In genomic region chr16:31070358-31071133, GRCm38 (mm10) we compare ENCODE assay signal across 8 mouse cellular contexts. TPM values are rescaled to one million over a fixed set of nuclear protein-coding genes. Genes with fewer than 3 reads are reported as not detected.
DNase-seq lines count a peak whose midpoint lies in the region; ATAC-seq and TF ChIP-seq lines count a peak whose summit lies in the region.

No protein-coding gene starts in this region.

- TF ChIP-seq CTCF in bone marrow, adult 2 months (IDR thresholded peaks at IDR 0.05; ENCODE audit: control insufficient read depth, insufficient read depth, low read length): peak; percentile 93

- peak overlapping the region; percentile 36 for H3K4me2 ChIP-seq in embryonic facial prominence, embryonic 15.5 days (replicated peaks)
- peak overlapping the region; percentile 62 for H3K4me2 ChIP-seq in heart, embryonic 12.5 days
- H3K4me2 ChIP-seq in kidney, embryonic 16.5 days (replicated peaks; ENCODE audit: low read depth, low read length): peak overlapping the region; percentile 31

- WGBS in bone marrow, adult 2 months: 14% methylated on average over 21 of the region's 21 CpGs
- WGBS in embryonic facial prominence, embryonic 15.5 days: 15% methylated on average over 20 of the region's 21 CpGs
- 13% methylated on average over 21 of the region's 21 CpGs for WGBS in heart, embryonic 12.5 days
- 11% methylated on average over 19 of the region's 21 CpGs for WGBS in kidney, embryonic 16.5 days

- no peak overlapping the region for H3K27ac ChIP-seq in bone marrow, adult 2 months (ENCODE audit: control insufficient read depth, insufficient read depth, low read depth, low read length, poor library complexity)
- no peak overlapping the region for H3K27ac ChIP-seq in embryonic facial prominence, embryonic 15.5 days (replicated peaks)
- no peak overlapping the region for H3K27ac ChIP-seq in heart, embryonic 12.5 days (ENCODE audit: poor library complexity, severe bottlenecking)
- peak overlapping the region; percentile 49; the same call in 1 of the 2 replicates for H3K27ac ChIP-seq in kidney, embryonic 16.5 days (ENCODE audit: low read length)

- H3K36me3 ChIP-seq in embryonic facial prominence, embryonic 15.5 days: no peaks in the 10 kb centered on the region
- H3K36me3 ChIP-seq in heart, embryonic 12.5 days: peaks cover 3% of the 10 kb centered on the region; the same call in 1 of the 2 replicates
- no peaks in the 10 kb centered on the region for H3K36me3 ChIP-seq in kidney, embryonic 16.5 days (ENCODE audit: insufficient read depth, low read length)

- peaks cover 13% of the 10 kb centered on the region for H3K4me1 ChIP-seq in bone marrow, adult 2 months (ENCODE audit: control insufficient read depth, insufficient read depth, low read length)
- peaks cover 30% of the 10 kb centered on the region for H3K4me1 ChIP-seq in embryonic facial prominence, embryonic 15.5 days
- peaks cover 36% of the 10 kb centered on the region for H3K4me1 ChIP-seq in heart, embryonic 12.5 days (replicated peaks)
- H3K4me1 ChIP-seq in kidney, embryonic 16.5 days (ENCODE audit: insufficient read depth, low read length): peaks cover 21% of the 10 kb centered on the region

- H3K4me3 ChIP-seq in bone marrow, adult 2 months (replicated peaks; ENCODE audit: control insufficient read depth, low read depth, low read length): no peak overlapping the region
- no peak overlapping the region for H3K4me3 ChIP-seq in embryonic facial prominence, embryonic 15.5 days (replicated peaks)
- peak overlapping the region; percentile 15; the same call in 1 of the 2 replicates for H3K4me3 ChIP-seq in heart, embryonic 12.5 days
- H3K4me3 ChIP-seq in kidney, embryonic 16.5 days (ENCODE audit: low read length): no peak overlapping the region

- peak; percentile 81 for DNase-seq in A20 (ENCODE audit: low read depth, low spot score)
- DNase-seq in liver: peak; percentile 81
- DNase-seq in monocyte, adult 2 months (ENCODE audit: low read depth in 1 of 2, low spot score in 2 of 2): peak; percentile 22 to 70
- peak; percentile 53 to 77 for DNase-seq in spleen, postnatal 14 days (ENCODE audit: low spot score in 2 of 2)

- peak; percentile 34; the same call in 1 of the 2 replicates for TF ChIP-seq POLR2A in bone marrow, adult 2 months (IDR thresholded peaks at IDR 0.05; ENCODE audit: borderline replicate concordance, control insufficient read depth, low read depth, low read length)

- peak; percentile 31; the same call in 1 of the 2 replicates for ATAC-seq in embryonic facial prominence, embryonic 15.5 days (ENCODE audit: insufficient number of reproducible peaks, low FRiP score, low TSS enrichment, low read depth)
- ATAC-seq in heart, embryonic 12.5 days (ENCODE audit: insufficient number of reproducible peaks, low FRiP score): peak; percentile 58; the same call in 1 of the 2 replicates
- ATAC-seq in kidney, embryonic 16.5 days (ENCODE audit: low FRiP score, low TSS enrichment): peak; percentile 86

- H3K27me3 ChIP-seq in embryonic facial prominence, embryonic 15.5 days: no peaks in the 10 kb centered on the region
- H3K27me3 ChIP-seq in heart, embryonic 12.5 days (replicated peaks): no peaks in the 10 kb centered on the region
- H3K27me3 ChIP-seq in kidney, embryonic 16.5 days (ENCODE audit: insufficient read depth, low read length): no peaks in the 10 kb centered on the region

- H3K9ac ChIP-seq in embryonic facial prominence, embryonic 15.5 days: no peak overlapping the region
- peak overlapping the region; percentile 47; the same call in 1 of the 2 replicates for H3K9ac ChIP-seq in heart, embryonic 12.5 days
- peak overlapping the region; percentile 42 for H3K9ac ChIP-seq in kidney, embryonic 16.5 days (replicated peaks; ENCODE audit: low read length)

- H3K9me3 ChIP-seq in embryonic facial prominence, embryonic 15.5 days (replicated peaks): no peaks in the 10 kb centered on the region
- H3K9me3 ChIP-seq in heart, embryonic 12.5 days (replicated peaks): no peaks in the 10 kb centered on the region
- H3K9me3 ChIP-seq in kidney, embryonic 16.5 days (ENCODE audit: low read length): no peaks in the 10 kb centered on the region

RNA-seq across cellular contexts. Expression of gene Xxylt1, which starts 10.7 kb away (rescaled TPM):
- 1.7 and 2.7 TPM in 2 replicates for polyA plus RNA-seq in bone marrow, adult 2 months (2011; ENCODE audit: insufficient read depth, insufficient read length, low replicate concordance, missing spikeins)
- polyA plus RNA-seq in embryonic facial prominence, embryonic 15.5 days (2015; fragmentation: Nextera tagmentation; extraction: Ambion mirVana): 18.3 and 18.7 TPM in 2 replicates
- polyA plus RNA-seq in heart, embryonic 12.5 days (2016; fragmentation: Nextera tagmentation; extraction: Ambion mirVana): 12.9 and 13.7 TPM in 2 replicates
- 12.0 and 18.8 TPM in 2 replicates for polyA plus RNA-seq in kidney, embryonic 16.5 days (2015; fragmentation: Nextera tagmentation; extraction: Ambion mirVana)

Comparison
In these comparisons a context has a peak if more than half of its experiments do, and no peak if none do; other contexts are left out.
1. ATAC-seq: peak in every context shown above with its lines; median percentile 86 in kidney, embryonic 16.5 days; 58 in heart, embryonic 12.5 days; 31 in embryonic facial prominence, embryonic 15.5 days.